Mouse (Mus musculus) myocyte (in vitro differentiated cells): ENCODE results near the gene Gm49380.

ENCODE experiments used
- CEBPB ChIP-seq: IDR thresholded peaks from 2 replicates; pipeline ENCODE4 v1.6.1; 2011; ENCODE audit warnings: mild to moderate bottlenecking, moderate library complexity; ENCODE audit not compliant: poor library complexity, insufficient read depth, severe bottlenecking
- MAX ChIP-seq: IDR thresholded peaks from one replicate; pipeline ENCODE4 v1.6.1; 2011; ENCODE audit warnings: low read depth, mild to moderate bottlenecking, control low read depth
- MYOG ChIP-seq, 3 experiments: IDR thresholded peaks; one replicate each; pipeline ENCODE4 v1.6.1; 2011; ENCODE audit warnings: control low read depth in 2 of 3, low read depth in 2 of 3, mild to moderate bottlenecking in 2 of 3; ENCODE audit not compliant: insufficient read length in 2 of 3, control insufficient read depth in 1 of 3, insufficient read depth in 1 of 3
- POLR2A ChIP-seq: IDR thresholded peaks from one replicate; pipeline ENCODE4 v1.6.1; 2011; ENCODE audit warnings: low read depth, mild to moderate bottlenecking, control low read depth, moderate library complexity; ENCODE audit not compliant: insufficient read length
- POLR2AphosphoS2 ChIP-seq: IDR thresholded peaks from one replicate; pipeline ENCODE4 v1.6.1; 2011; ENCODE audit warnings: low read depth, control low read depth; ENCODE audit not compliant: insufficient read length
- TCF12 ChIP-seq: IDR thresholded peaks from one replicate; pipeline ENCODE4 v1.6.1; 2011; ENCODE audit warnings: mild to moderate bottlenecking, control low read depth; ENCODE audit not compliant: poor library complexity, insufficient read depth, severe bottlenecking
- USF1 ChIP-seq: IDR thresholded peaks from one replicate; pipeline ENCODE4 v1.6.1; 2011; ENCODE audit warnings: low read depth, mild to moderate bottlenecking, control low read depth, moderate library complexity

- TF ChIP-seq POLR2A, result no peak
- TF ChIP-seq TCF12, result no peak
- TF ChIP-seq MYOG (IDR thresholded peaks at IDR 0.05; ENCODE audit: control insufficient read depth in 1 of 3, insufficient read depth in 1 of 3, insufficient read length in 2 of 3, low read depth in 2 of 3), result no peak
- TF ChIP-seq USF1, result no peak
- TF ChIP-seq MAX, result no peak
- no peak for TF ChIP-seq CEBPB
- TF ChIP-seq POLR2AphosphoS2, result no peak
These were observed 71.5 kb downstream of the Gm49380 start for GRCm38 (mm10) chr9:44041511-44042395.
